Mouse (Mus musculus): ENCODE data around the gene Sema4c. TPM values are rescaled to one million over a fixed set of nuclear protein-coding genes. Genes with fewer than 3 reads are reported as not detected.
A peak's percentile ranks its signal among the peaks of the same experiment; 100 is the strongest.

Sema4c gene
- total and polyA plus RNA-seq, 3 experiments: 0.70 to 3.4 (median 1.5) TPM

- Histone ChIP-seq H3K9ac (ENCODE audit: insufficient read depth, low read depth) (no peak overlapping the region), H3K36me3 (replicated peaks in 1 of 2; ENCODE audit: control insufficient read depth in 1 of 2, insufficient read depth in 1 of 2, low read length in 1 of 2) (no peaks in the 10 kb centered on the region), H3K4me1 (ENCODE audit: control insufficient read depth in 1 of 2, insufficient read depth in 2 of 2) (peaks cover 0 to 9% of the 10 kb centered on the region in 2 experiments; a peak in 2 of 4 replicates), H3K27ac (ENCODE audit: insufficient read depth, low read depth) (no peak overlapping the region), H3K79me2 (replicated peaks; ENCODE audit: control insufficient read depth, extremely low read depth, insufficient read depth, poor library complexity, severe bottlenecking) (no peaks in the 10 kb centered on the region), H3K9me3 (replicated peaks; ENCODE audit: low read length) (no peaks in the 10 kb centered on the region), H3K27me3 (replicated peaks) (peaks cover 12% of the 10 kb centered on the region), H3K4me3 (replicated peaks in 1 of 3; ENCODE audit: low read depth in 2 of 3, low read length in 2 of 3, poor library complexity in 1 of 3) (no peak overlapping the region), H3K4me2 (ENCODE audit: insufficient read depth, low read depth, poor library complexity, severe bottlenecking) (no peak overlapping the region)
- dilution Hi-C loops (cut with MboI; ENCODE audit: extremely low pct_ligation_motif_present, extremely low pct_unique_long_range_greater_than_20kb, low sequenced_read_pairs) (no loop called here), in situ Hi-C loops (cut with MboI; ENCODE audit: low pct_ligation_motif_present, low pct_unique_long_range_greater_than_20kb, low sequenced_read_pairs) (no loop called here)
- TF ChIP-seq POLR2AphosphoS2 (IDR thresholded peaks at IDR 0.05; ENCODE audit: low read depth, low read length) (no peak), USF2 (conservative IDR thresholded peaks at IDR 0.05; ENCODE audit: low read depth, low read length) (no peak), JUN (IDR thresholded peaks at IDR 0.05; ENCODE audit: insufficient read depth, low read depth, low read length) (no peak), EP300 (IDR thresholded peaks at IDR 0.05; ENCODE audit: low read length) (no peak), UBTF (IDR thresholded peaks at IDR 0.05; ENCODE audit: low read depth, low read length) (no peak), ZNF384 (IDR thresholded peaks at IDR 0.05; ENCODE audit: low read depth, low read length) (no peak), ETS1 (conservative IDR thresholded peaks at IDR 0.05; ENCODE audit: low read depth, low read length) (no peak), MEF2A (IDR thresholded peaks at IDR 0.05; ENCODE audit: borderline replicate concordance, low read depth, low read length) (no peak), MAFK (IDR thresholded peaks at IDR 0.05; ENCODE audit: insufficient replicate concordance, low read length) (no peak), TCF12 (IDR thresholded peaks at IDR 0.05; ENCODE audit: low read depth, low read length) (no peak), ELF1 (IDR thresholded peaks at IDR 0.05; ENCODE audit: low read depth, low read length) (no peak)
- DNase-seq (ENCODE audit: extremely low read depth): no peak
Measured at GRCm38 (mm10) chr1:36581260-36581659, 23.1 kb upstream of the Sema4c start.

GRCm38 (mm10) chr1:36580384-36581207, 22.4 kb upstream of the Sema4c start:
- Histone ChIP-seq H3K9ac (ENCODE audit: insufficient read depth, low read depth) (no peak overlapping the region), H3K4me2 (ENCODE audit: insufficient read depth, low read depth, poor library complexity, severe bottlenecking) (no peak overlapping the region), H3K4me1 (ENCODE audit: control insufficient read depth in 1 of 2, insufficient read depth in 2 of 2) (peaks cover 0 to 9% of the 10 kb centered on the region in 2 experiments; a peak in 2 of 4 replicates), H3K79me2 (replicated peaks; ENCODE audit: control insufficient read depth, extremely low read depth, insufficient read depth, poor library complexity, severe bottlenecking) (no peaks in the 10 kb centered on the region), H3K36me3 (replicated peaks in 1 of 2; ENCODE audit: control insufficient read depth in 1 of 2, insufficient read depth in 1 of 2, low read length in 1 of 2) (no peaks in the 10 kb centered on the region), H3K27me3 (replicated peaks) (peaks cover 12% of the 10 kb centered on the region), H3K27ac (ENCODE audit: insufficient read depth, low read depth) (no peak overlapping the region), H3K4me3 (replicated peaks in 1 of 3; ENCODE audit: low read depth in 2 of 3, low read length in 2 of 3, poor library complexity in 1 of 3) (no peak overlapping the region), H3K9me3 (replicated peaks; ENCODE audit: low read length) (no peaks in the 10 kb centered on the region)
- dilution Hi-C loops (cut with MboI; ENCODE audit: extremely low pct_ligation_motif_present, extremely low pct_unique_long_range_greater_than_20kb, low sequenced_read_pairs) (no loop called here), in situ Hi-C loops (cut with MboI; ENCODE audit: low pct_ligation_motif_present, low pct_unique_long_range_greater_than_20kb, low sequenced_read_pairs) (no loop called here)
- DNase-seq (ENCODE audit: extremely low read depth): no peak
- TF ChIP-seq JUND (conservative IDR thresholded peaks at IDR 0.05; ENCODE audit: low read depth, low read length): no peak
- no peak for TF ChIP-seq MXI1 (IDR thresholded peaks at IDR 0.05; ENCODE audit: low read depth, low read length)
- peak; percentile 77; the same call in 1 of the 2 replicates for TF ChIP-seq MAFK (IDR thresholded peaks at IDR 0.05; ENCODE audit: insufficient replicate concordance, low read length)

Measured in CH12.LX (cell line).